30 mouse cellular contexts compared by ENCODE assay signal in genomic region chrX:121029124-121029523, GRCm38 (mm10).
"Had no signal": no experiment of that assay in that cellular context is flagged by ENCODE, and none has a peak within 500 bp of the region (broad histone marks: within the 10 kb centered on the region; RNA-seq: fewer than 3 reads in every experiment).

No protein-coding gene starts in this region.

- DNase-seq: heart, postnatal 10 days; heart, postnatal 14 days; heart, postnatal 36 days; heart, postnatal 4 days; kidney, adult 11 months; kidney, adult 18-20 months; kidney, adult 2 months; kidney, adult 8-10 months; kidney, adult 9 months; kidney, postnatal 10 days; kidney, postnatal 14 days; kidney, postnatal 25 days; kidney, postnatal 36 days; kidney, postnatal 4 days; layer of hippocampus, adult 9-11 months; layer of hippocampus, postnatal 36 days had no signal

- H3K27me3 ChIP-seq: heart, embryonic 12.5 days; heart, embryonic 13.5 days; heart, embryonic 15.5 days; hindbrain, embryonic 12.5 days; hindbrain, embryonic 13.5 days; hindbrain, embryonic 15.5 days; intestine, embryonic 15.5 days; kidney, embryonic 15.5 days had no signal

- H3K36me3 ChIP-seq: heart, embryonic 10.5 days; heart, embryonic 12.5 days; heart, embryonic 13.5 days; heart, embryonic 15.5 days; hindbrain, embryonic 10.5 days; hindbrain, embryonic 12.5 days; hindbrain, embryonic 13.5 days; hindbrain, embryonic 15.5 days; intestine, embryonic 15.5 days; kidney, embryonic 15.5 days had no signal

- H3K9me3 ChIP-seq: heart, embryonic 10.5 days; heart, embryonic 12.5 days; heart, embryonic 13.5 days; heart, embryonic 15.5 days; hindbrain, embryonic 10.5 days; hindbrain, embryonic 12.5 days; hindbrain, embryonic 13.5 days; hindbrain, embryonic 15.5 days; intestine, embryonic 15.5 days; kidney, embryonic 15.5 days had no signal

- H3K4me3 ChIP-seq: heart, embryonic 10.5 days; heart, embryonic 12.5 days; heart, embryonic 13.5 days; heart, embryonic 15.5 days; hindbrain, embryonic 10.5 days; hindbrain, embryonic 12.5 days; hindbrain, embryonic 13.5 days; hindbrain, embryonic 15.5 days; intestine, embryonic 15.5 days; kidney, embryonic 15.5 days; left cerebral cortex, adult 2 months had no signal

- H3K9ac ChIP-seq: heart, embryonic 12.5 days; heart, embryonic 13.5 days; heart, embryonic 15.5 days; hindbrain, embryonic 12.5 days; hindbrain, embryonic 13.5 days; hindbrain, embryonic 14.5 days; hindbrain, embryonic 15.5 days; intestine, embryonic 15.5 days; kidney, embryonic 15.5 days had no signal

- H3K27ac ChIP-seq: heart, embryonic 10.5 days; heart, embryonic 13.5 days; heart, embryonic 15.5 days; hindbrain, embryonic 10.5 days; hindbrain, embryonic 12.5 days; hindbrain, embryonic 13.5 days; hindbrain, embryonic 14.5 days; hindbrain, embryonic 15.5 days; hindbrain, postnatal 0 days; intestine, embryonic 15.5 days; kidney, embryonic 15.5 days; kidney, postnatal 0 days; left cerebral cortex, adult 2 months had no signal

- H3K4me1 ChIP-seq: heart, embryonic 10.5 days; heart, embryonic 12.5 days; heart, embryonic 13.5 days; heart, embryonic 15.5 days; hindbrain, embryonic 10.5 days; hindbrain, embryonic 12.5 days; hindbrain, embryonic 13.5 days; hindbrain, embryonic 15.5 days; intestine, embryonic 15.5 days; kidney, embryonic 15.5 days had no signal
